Mouse (Mus musculus) megakaryocyte, embryonic 14.5 days (primary cell): ENCODE results near the gene Morc2a. TPM values are rescaled to one million over a fixed set of nuclear protein-coding genes. Genes with fewer than 3 reads are reported as not detected.

Experiments
- H3K27me3 ChIP-seq: replicated peaks from 2 replicates; pipeline ENCODE3; 2012; ENCODE audit warnings: inconsistent platforms
- H3K36me3 ChIP-seq: replicated peaks from 2 replicates; pipeline ENCODE3; 2012; ENCODE audit warnings: low read length, inconsistent platforms, mixed read lengths
- H3K4me1 ChIP-seq: 2 replicates; pipeline ENCODE4 v1.6.1; 2012; ENCODE audit warnings: inconsistent platforms
- H3K4me3 ChIP-seq: replicated peaks from 2 replicates; pipeline ENCODE3; 2012; ENCODE audit warnings: moderate library complexity, mild to moderate bottlenecking, inconsistent platforms
- H3K9me3 ChIP-seq: 2 replicates; pipeline ENCODE4 v1.6.1; 2012; ENCODE audit warnings: inconsistent platforms
- FLI1 ChIP-seq: IDR thresholded peaks from 2 replicates; pipeline ENCODE4 v1.6.1; 2012; ENCODE audit warnings: low read length, inconsistent platforms, mixed read lengths
- GATA1 ChIP-seq: IDR thresholded peaks from 3 replicates; pipeline ENCODE4 v1.6.1; 2012; ENCODE audit warnings: mixed read lengths, low read length, inconsistent platforms, borderline replicate concordance
- polyA plus RNA-seq: library from polyadenylated mRNA; stranded (reverse); fragments of >175 nt; gene quantifications from 2 replicates; pipeline ENCODE4 v1.2.3, GENCODE M21; 2012; ENCODE audit warnings: low replicate concordance; ENCODE audit not compliant: insufficient read depth

The Morc2a gene
- polyA plus RNA-seq, 1 experiment = 1.6 TPM

DNA sequence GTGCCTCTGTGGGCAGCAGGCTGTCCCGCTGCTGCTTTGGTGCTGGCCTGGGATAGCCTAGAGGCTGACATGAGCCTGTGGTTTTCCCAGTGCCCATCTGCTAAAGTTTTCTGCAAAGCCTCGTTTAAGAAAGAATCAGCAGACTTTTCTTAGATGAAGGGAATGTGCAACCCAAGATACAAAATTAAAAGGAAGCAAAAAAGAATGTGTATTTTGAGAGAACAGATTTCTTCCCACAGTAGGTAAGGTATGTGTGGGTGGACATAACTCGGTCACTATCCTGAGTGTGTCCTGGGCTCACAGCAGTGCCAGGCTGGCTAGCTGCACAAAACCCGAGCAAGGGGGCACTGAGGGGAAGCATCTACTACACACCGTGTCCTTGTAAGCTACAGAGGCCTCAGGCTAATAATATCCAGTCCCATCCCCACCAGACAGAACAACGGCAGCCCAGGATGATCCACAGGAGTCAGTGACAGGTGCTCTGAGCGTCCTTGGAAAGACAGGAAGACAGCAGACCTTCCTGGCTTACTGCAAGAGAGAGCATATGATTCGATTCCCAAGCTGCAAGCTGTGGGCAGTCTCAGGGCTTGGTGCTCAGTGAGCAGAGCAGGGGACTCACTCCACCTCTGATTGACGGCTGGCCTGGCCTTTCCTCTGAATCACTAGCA, 78.6 kb downstream of the Morc2a start:
- Histone ChIP-seq H3K4me3 (no peak overlapping the region), H3K36me3 (no peaks in the 10 kb centered on the region), H3K4me1 (peaks cover 3% of the 10 kb centered on the region; the same call in 1 of the 2 replicates), H3K27me3 (peaks cover 68% of the 10 kb centered on the region), H3K9me3 (no peaks in the 10 kb centered on the region)
- TF ChIP-seq GATA1 = no peak
- TF ChIP-seq FLI1 = no peak

- peaks cover 3% of the 10 kb centered on the region; the same call in 1 of the 2 replicates for H3K4me1 ChIP-seq
- H3K4me3 ChIP-seq = no peak overlapping the region
- no peak for TF ChIP-seq GATA1
- no peak for TF ChIP-seq FLI1
- no peaks in the 10 kb centered on the region for H3K9me3 ChIP-seq
- H3K27me3 ChIP-seq = peaks cover 51% of the 10 kb centered on the region
- no peaks in the 10 kb centered on the region for H3K36me3 ChIP-seq
These were observed 82.5 kb downstream of the Morc2a start for GRCm38 (mm10) chr11:3731469-3731868.

- Histone ChIP-seq H3K27me3 (peaks cover 44% of the 10 kb centered on the region), H3K9me3 (no peaks in the 10 kb centered on the region), H3K4me1 (peaks cover 6% of the 10 kb centered on the region; the same call in 1 of the 2 replicates), H3K4me3 (no peak overlapping the region), H3K36me3 (no peaks in the 10 kb centered on the region)
- TF ChIP-seq FLI1 (no peak), GATA1 (no peak)
These were observed 85.1 kb downstream of the Morc2a start for GRCm38 (mm10) chr11:3733933-3734636.

DNA sequence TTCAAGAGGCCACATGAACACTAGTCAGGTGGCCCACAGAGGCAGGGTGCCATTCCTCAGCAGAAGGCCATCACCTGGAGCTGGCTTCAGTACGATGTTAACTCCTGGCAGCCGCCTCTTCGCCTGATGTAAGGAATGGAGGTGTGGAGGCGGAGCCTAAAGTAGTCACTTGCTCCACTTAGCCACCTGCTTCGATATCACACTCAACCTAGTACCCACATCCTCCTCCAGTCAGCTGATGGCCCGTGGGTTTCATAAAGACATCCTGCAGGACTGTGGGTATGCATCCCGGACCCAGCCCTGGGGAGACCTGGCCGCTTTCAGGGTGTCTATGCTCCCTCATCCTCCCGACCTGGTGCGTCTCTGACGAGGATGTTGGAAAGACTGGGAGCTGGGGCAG, 86.7 kb downstream of the Morc2a start:
- Histone ChIP-seq H3K27me3 (peaks cover 38% of the 10 kb centered on the region), H3K4me1 (0 out of 2 replicates have a peak, but pooled peaks cover 3% of the 10 kb centered on the region), H3K4me3 (no peak overlapping the region), H3K9me3 (no peaks in the 10 kb centered on the region), H3K36me3 (no peaks in the 10 kb centered on the region)
- no peak for TF ChIP-seq FLI1
- TF ChIP-seq GATA1 = no peak

GRCm38 (mm10) chr11:3738778-3739177, 89.8 kb downstream of the Morc2a start:
- H3K4me3 ChIP-seq = no peak overlapping the region
- 0 out of 2 replicates have a peak, but pooled peaks cover 3% of the 10 kb centered on the region for H3K4me1 ChIP-seq
- TF ChIP-seq FLI1 (no peak), GATA1 (no peak)
- 0 out of 2 replicates have a peak, but pooled peaks cover 2% of the 10 kb centered on the region for H3K9me3 ChIP-seq
- H3K27me3 ChIP-seq = peaks cover 24% of the 10 kb centered on the region
- no peaks in the 10 kb centered on the region for H3K36me3 ChIP-seq

Other genes with a start within 250 kb of the Morc2a start
- 16.4 and 34.1 TPM in 2 replicates for gene Limk2, start 240.0 kb upstream of the Morc2a start, polyA plus RNA-seq
- 1.8 TPM in 1 of 2 replicates, not detected in the other for gene Rnf185, start 196.8 kb upstream of the Morc2a start, polyA plus RNA-seq
- gene Pla2g3, start 160.9 kb upstream of the Morc2a start, polyA plus RNA-seq = 0.11 TPM in 1 of 2 replicates, not detected in the other
- 4.1 and 7.0 TPM in 2 replicates for gene Inpp5j, start 144.4 kb upstream of the Morc2a start, polyA plus RNA-seq
- 262 and 336 TPM in 2 replicates for gene Selenom, start 134.5 kb upstream of the Morc2a start, polyA plus RNA-seq
- gene Smtn, start 108.6 kb upstream of the Morc2a start, polyA plus RNA-seq = 117 and 173 TPM in 2 replicates
- gene Osbp2, start 214.7 kb downstream of the Morc2a start, polyA plus RNA-seq = 0.31 and 1.4 TPM in 2 replicates
- gene 4921536K21Rik, start 245.9 kb downstream of the Morc2a start, polyA plus RNA-seq = 0.15 TPM in 1 of 2 replicates, not detected in the other
- 0.70 TPM in 1 of 2 replicates, not detected in the other for gene Dusp18, start 246.0 kb downstream of the Morc2a start, polyA plus RNA-seq